Mouse (Mus musculus): ENCODE measurements around the gene Pdzrn4.

Gene Pdzrn4

DNA sequence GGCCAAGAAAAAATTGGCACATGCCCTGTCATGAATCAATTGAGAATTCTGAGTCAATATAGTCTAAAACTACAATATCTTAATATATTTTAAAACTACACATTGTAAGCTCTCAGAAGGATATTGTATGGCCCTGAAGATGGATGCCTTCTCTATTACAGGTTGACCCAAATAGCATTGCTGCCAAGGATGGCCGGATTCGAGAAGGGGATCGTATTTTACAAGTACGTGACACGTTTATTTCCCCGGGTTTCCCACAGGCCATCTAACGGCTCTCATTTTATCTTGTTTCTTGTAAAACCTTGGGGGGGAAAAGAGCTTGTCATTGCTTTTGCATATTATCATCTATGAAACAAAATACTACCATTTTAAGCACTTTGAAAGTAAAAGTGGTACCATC, 349.4 kb downstream of the Pdzrn4 start:
- DNase-seq, result no peak

DNA sequence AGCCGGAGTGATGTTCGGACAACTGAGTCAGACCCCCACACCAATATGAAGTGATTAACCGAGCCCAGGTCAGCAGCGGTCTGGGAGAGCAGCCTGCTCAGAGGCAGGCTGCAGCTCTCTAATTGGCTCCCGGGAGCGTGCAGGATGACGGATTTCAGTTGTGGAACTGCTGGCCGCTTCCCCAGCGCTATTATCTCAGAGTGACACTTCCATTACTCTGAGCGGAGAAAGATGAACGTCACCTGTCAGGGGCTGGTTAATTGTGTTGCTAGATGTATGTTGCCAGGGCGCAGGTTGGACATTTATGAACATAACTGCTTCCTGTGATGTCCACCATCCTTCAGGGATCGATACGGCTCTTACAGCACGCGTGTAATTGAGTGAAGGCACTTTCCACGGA, 355.5 kb downstream of the Pdzrn4 start:
- no peak for DNase-seq

DNA sequence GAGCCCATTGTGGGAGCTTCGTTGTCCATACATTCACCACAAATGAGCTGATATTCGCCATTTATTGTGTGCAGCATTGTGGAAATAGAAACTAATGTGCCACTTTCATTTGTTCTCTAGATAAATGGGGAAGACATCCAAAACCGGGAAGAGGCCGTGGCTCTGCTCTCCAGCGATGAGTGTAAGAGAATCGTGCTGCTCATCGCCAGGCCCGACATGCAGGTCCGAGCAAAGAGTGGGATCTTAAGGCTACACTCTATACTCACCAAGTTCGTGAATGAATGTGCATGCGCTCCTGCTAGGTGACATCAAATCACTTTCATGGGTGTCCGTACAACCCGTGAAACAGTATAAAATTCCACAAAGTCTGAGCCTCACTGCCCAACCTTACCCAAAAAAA, 355.9 kb downstream of the Pdzrn4 start:
- no peak for DNase-seq

DNA sequence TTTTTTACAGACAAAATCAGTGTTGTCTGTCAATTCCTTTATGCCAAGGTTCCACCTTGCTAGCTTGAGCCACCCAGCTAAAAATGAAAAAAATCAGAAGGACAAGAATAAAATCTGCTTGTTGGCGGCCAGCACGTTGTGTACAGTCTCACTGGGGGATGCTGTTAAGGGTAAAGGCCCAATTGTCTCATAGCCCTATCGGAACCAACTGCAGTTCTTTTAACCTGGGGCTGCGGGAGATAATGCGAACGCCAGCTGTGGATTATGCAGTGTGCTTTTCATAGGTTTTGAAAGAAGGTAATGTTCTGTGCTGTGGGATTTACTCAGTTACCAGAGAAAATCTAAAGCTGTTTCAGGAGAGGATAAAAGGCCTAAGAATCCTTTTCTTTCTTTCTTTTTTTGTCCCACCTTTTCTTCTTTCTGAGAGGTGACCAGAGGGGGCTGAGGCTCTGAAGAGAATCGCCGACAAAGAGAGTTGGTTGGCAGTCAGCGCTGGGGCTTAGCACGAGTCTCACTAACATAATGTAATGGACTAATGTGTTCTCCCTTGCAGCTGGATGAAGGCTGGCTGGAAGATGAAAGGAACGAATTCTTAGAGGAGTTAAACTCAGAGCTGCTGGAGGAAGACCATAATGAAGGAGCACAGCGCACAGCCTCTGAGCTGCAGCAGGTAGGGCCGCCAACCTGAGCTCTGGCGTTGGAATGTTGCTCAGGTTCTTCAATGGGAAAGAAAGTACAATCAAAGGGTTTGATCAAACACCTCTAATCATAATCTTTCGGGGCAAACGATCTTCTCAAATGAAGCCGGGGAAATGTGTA, 360.6 kb downstream of the Pdzrn4 start:
- DNase-seq, result no peak

DNA sequence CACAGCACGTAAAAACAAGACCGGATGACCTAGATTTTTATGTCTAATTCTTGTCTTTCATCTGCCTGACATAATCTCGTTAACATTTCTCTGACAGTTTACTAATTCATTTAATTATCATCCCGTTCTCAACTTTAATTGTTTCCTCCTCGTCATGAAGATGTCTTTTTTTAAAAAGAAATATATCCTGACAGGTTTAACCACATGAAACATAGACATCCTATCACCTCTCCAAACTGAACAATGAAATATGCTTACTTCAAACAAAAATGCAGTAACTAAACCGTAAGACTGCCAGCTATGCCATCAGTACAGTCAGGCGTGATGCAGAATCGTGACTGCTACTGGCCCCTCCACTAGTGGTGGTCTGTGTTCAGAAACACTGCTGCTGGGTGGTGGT, 362.3 kb downstream of the Pdzrn4 start:
- no peak for DNase-seq

DNA sequence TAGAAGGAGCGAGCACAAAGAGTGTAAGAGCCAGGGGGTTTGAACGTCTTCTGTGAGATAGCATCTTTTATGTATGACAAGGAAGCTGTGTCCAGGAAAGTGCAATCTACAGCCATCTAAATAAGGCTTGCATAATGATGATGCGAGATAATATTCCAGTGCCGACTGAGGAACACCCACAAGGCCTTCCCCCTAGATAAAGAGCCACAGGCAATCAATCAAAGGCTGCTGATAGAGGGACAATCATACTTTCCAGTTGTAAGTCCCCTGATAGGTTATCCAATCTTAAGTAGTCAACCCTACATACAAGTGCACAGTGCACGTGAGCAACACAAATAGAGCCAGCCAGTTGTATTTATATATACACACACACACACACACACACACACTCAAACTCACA, 366.6 kb downstream of the Pdzrn4 start:
- no peak for DNase-seq

DNA sequence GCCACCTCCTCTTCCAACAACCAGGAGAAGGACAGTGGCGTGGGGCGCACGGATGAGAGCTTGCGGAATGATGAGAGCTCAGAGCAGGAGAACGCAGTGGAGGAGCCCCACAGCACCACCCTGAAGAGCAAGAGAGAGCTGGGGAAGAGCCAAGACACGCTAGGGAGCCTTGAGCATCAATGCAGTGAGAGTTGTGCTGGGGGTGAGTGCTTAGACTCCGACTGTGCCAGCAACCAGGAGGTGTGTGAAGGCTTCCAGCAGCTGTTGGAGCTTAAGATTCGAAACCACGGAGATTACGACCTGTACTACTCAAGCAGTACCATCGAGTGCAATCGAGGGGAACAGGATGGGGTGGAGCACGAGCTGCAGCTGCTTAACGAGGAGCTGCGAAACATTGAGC, 372.9 kb downstream of the Pdzrn4 start:
- DNase-seq, result no peak

DNA sequence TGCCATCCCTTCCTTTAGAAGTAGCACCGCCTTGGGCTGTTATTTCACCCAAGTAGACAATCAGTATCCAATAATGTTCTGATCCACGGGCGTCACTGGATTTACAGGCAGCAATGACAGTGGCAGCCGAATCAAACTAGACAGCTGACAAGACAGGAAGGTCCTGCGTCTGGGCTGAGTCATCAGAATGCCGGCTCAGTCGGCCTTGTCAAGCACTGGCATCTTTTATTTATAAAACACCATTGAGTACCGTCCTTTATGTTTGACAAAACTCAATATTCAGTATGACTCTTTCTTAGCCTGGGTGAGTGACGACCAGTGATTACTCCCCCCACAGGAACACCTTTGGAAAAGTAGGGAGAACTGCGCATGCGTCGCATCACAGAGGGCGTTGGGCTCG, 391.4 kb downstream of the Pdzrn4 start:
- no peak for DNase-seq

DNA sequence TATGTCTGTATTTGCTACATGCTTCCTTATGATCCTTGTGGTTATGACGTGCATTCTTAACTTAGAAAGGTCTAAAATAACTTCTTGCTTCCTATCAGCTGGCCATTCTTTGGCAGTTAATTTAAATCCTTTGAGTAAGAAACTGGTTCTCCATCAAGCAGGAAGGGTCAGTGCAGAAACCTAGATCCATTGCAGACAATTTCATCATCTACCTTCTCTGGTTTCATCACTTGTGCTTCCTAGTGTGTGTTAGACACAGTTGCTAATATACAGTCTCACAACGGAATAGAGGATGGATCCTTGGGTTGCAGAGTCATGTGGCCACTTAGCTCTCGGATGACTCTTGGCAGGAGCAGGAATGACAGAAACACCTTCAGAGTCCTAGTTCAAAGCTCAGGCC, 397.6 kb downstream of the Pdzrn4 start:
- no peak for DNase-seq

DNA sequence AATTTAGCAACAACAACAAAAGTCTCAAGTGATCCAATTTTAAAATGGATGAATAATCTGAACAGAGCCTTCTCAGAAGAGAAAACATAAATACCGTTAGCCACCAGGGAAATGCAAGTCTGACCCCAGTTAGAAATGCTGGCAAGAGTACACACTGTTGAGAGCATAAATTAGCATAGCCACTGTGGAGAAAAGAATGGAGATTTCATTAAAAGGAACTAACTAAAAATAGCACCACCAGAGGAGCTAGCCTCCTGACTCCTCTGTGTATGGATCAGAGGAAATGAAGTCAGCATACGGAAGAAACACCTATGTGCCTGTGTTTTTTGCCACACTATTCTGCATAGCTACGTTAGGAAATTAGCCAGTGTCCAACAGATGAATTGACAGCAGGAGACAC, 409.3 kb downstream of the Pdzrn4 start:
- DNase-seq, result no peak

DNA sequence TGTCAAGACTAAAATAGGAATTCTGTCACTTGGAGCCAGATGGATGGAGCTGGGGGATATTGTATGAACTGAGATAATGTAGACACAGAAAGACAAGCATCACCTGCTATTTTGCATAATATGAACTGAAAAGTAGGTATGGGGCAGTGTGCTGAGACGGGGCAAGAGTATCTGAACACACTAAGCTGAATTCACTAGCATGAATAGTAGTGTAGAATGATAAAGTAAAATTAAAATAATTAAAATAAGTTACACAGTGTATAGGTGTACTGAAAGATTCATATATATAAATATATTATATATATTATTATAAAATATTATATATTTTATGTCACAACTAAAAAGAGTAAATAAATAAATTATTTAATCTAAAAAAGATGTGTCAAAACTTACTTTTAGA, 409.7 kb downstream of the Pdzrn4 start:
- no peak for DNase-seq

Measured in kidney, postnatal 4 days (tissue).